Mouse (Mus musculus) cerebellum, adult 2 months (tissue): ENCODE data around the gene Aatk.

Experiments used
- CTCF ChIP-seq: fragments of 200-500 bp; IDR thresholded peaks from 2 replicates; pipeline ENCODE4 v1.5.1; 2011; ENCODE audit warnings: low read depth, mild to moderate bottlenecking, control low read depth, low read length, moderate library complexity, borderline replicate concordance; ENCODE audit not compliant: insufficient read depth
- POLR2A ChIP-seq: fragments of 200-500 bp; IDR thresholded peaks from 2 replicates; pipeline ENCODE4 v1.6.1; 2011; ENCODE audit warnings: low read length, control low read depth, borderline replicate concordance; ENCODE audit not compliant: insufficient read depth

- TF ChIP-seq POLR2A = no peak
- TF ChIP-seq CTCF = no peak
Observed at GRCm38 (mm10) chr11:120014758-120015157, 32.2 kb downstream of the Aatk start.
